Mouse (Mus musculus) thymus, postnatal 4 days (tissue): Measurements from ENCODE around the gene Kcnq1.
A peak's percentile ranks its signal among the peaks of the same experiment; 100 is the strongest.

Experiments used
- DNase-seq: peaks from one replicate; pipeline ENCODE4 v3.0.0; 2021

Kcnq1 gene

GRCm38 (mm10) chr7:143432631-143433030 lies 326.5 kb downstream of the Kcnq1 start:
- DNase-seq: no peak

GRCm38 (mm10) chr7:143433331-143433730 lies 327.2 kb downstream of the Kcnq1 start:
- no peak for DNase-seq

GRCm38 (mm10) chr7:143437231-143437893 lies 331.2 kb downstream of the Kcnq1 start:
- DNase-seq: no peak

GRCm38 (mm10) chr7:143437894-143438581 lies 331.9 kb downstream of the Kcnq1 start:
- DNase-seq: no peak

- no peak for DNase-seq
Observed at GRCm38 (mm10) chr7:143438965-143439364, 332.8 kb downstream of the Kcnq1 start.

- no peak for DNase-seq
Observed at GRCm38 (mm10) chr7:143444580-143444954, 338.4 kb downstream of the Kcnq1 start.

- no peak for DNase-seq
Observed at GRCm38 (mm10) chr7:143444955-143445648, 338.9 kb downstream of the Kcnq1 start.

GRCm38 (mm10) chr7:143445651-143446460 lies 339.7 kb downstream of the Kcnq1 start:
- peak; percentile 23 for DNase-seq

GRCm38 (mm10) chr7:143447130-143447529 lies 341.0 kb downstream of the Kcnq1 start:
- DNase-seq: no peak

GRCm38 (mm10) chr7:143458963-143459331 lies 352.8 kb downstream of the Kcnq1 start:
- peak; percentile 22 for DNase-seq

- peak; percentile 54 for DNase-seq
Observed at GRCm38 (mm10) chr7:143459332-143460211, 353.4 kb downstream of the Kcnq1 start.

GRCm38 (mm10) chr7:143460217-143460834 lies 354.2 kb downstream of the Kcnq1 start:
- DNase-seq: no peak

- DNase-seq: peak; percentile 93
Observed at GRCm38 (mm10) chr7:143460874-143461273, 354.7 kb downstream of the Kcnq1 start, which contains the start of gene Cdkn1c. Cdkn1c (minus strand) TSS chr7:143461050.

- no peak for DNase-seq
Observed at GRCm38 (mm10) chr7:143461294-143461870, 355.2 kb downstream of the Kcnq1 start.

- peak; percentile 52 for DNase-seq
Observed at GRCm38 (mm10) chr7:143461920-143462319, 355.8 kb downstream of the Kcnq1 start.

GRCm38 (mm10) chr7:143462516-143462915 lies 356.4 kb downstream of the Kcnq1 start:
- no peak for DNase-seq

- DNase-seq: peak; percentile 89
Observed at GRCm38 (mm10) chr7:143463865-143464415, 357.8 kb downstream of the Kcnq1 start.

GRCm38 (mm10) chr7:143464811-143465560 lies 358.8 kb downstream of the Kcnq1 start:
- DNase-seq: peak; percentile 77

GRCm38 (mm10) chr7:143466099-143466677 lies 360.0 kb downstream of the Kcnq1 start:
- peak; percentile 92 for DNase-seq

- DNase-seq: no peak
Observed at GRCm38 (mm10) chr7:143467714-143468113, 361.6 kb downstream of the Kcnq1 start.
